Comparison of ENCODE assay signal across 30 mouse cellular contexts in the genomic region with DNA sequence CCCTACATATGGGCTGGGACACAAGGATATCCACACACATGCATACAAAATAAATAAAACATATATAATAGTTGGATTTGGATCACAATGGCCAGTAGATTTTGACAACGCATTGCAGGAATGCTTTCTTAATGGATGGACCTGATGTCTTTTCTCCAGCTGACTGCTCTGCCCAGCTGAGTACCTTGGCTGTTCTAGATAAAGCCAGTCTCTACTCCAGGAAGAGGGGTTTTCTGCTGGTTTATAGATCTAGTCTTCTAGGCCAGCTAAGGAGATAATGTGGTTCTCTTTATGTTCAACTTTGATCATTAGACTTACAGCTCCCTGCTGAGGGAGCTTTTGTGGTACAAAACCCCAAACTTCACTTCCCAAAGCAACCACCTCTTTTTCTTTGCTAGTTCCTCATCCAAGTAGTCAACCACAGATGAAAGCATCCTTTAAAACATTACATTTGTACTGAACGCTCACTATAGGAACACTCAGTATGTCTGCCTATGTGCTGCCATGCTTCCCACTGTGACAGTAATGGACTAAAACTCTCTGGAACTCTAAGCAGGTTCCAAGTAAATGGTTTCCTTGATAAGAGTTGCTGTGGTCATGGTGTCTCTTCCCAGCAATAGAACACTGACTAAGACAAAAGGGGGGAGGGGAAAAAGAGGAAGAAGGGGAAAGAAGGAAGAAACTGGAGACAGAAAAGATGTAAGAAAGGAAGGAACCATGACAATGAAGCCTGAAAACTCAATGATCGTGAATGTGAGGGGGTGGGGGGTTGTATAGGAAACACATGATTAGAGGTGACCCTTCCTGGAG. TPM values are rescaled to one million over a fixed set of nuclear protein-coding genes. Genes with fewer than 3 reads are reported as not detected.
DNase-seq lines count a peak whose midpoint lies in the region; ATAC-seq and TF ChIP-seq lines count a peak whose summit lies in the region.
"Had no signal": no experiment of that assay in that cellular context is flagged by ENCODE, and none has a peak within 500 bp of the region (broad histone marks: within the 10 kb centered on the region; RNA-seq: fewer than 3 reads in every experiment).

No protein-coding gene starts in this region.

- H3K9me3 ChIP-seq in MEL (replicated peaks; ENCODE audit: insufficient read depth, low read length): no peaks in the 10 kb centered on the region
- H3K9me3 ChIP-seq: forebrain, embryonic 10.5 days; G1E; heart, embryonic 10.5 days; intestine, embryonic 15.5 days had no signal

- 93% methylated on average over 3 of the region's 3 CpGs for WGBS in cerebellum, adult 2 months

- H3K4me3 ChIP-seq in MEL (ENCODE audit: control insufficient read depth in 1 of 2, insufficient read depth in 1 of 2, low read depth in 2 of 2, low read length in 2 of 2): no peak overlapping the region
- H3K4me3 ChIP-seq in bone marrow macrophage, adult 2 months (ENCODE audit: insufficient read depth, low read length): no peak overlapping the region
- no peak overlapping the region for H3K4me3 ChIP-seq in cerebellum, adult 2 months (replicated peaks; ENCODE audit: insufficient read depth, low read depth, low read length)
- H3K4me3 ChIP-seq: forebrain, embryonic 10.5 days; forebrain, embryonic 13.5 days; heart, embryonic 10.5 days; heart, embryonic 13.5 days; hindbrain, embryonic 13.5 days; intestine, embryonic 15.5 days had no signal

- TF ChIP-seq POLR2A in MEL (IDR thresholded peaks at IDR 0.05; ENCODE audit: control insufficient read depth in 1 of 2, insufficient read depth in 1 of 2, low read depth in 1 of 2, low read length in 2 of 2, poor library complexity in 1 of 2): no peak
- TF ChIP-seq POLR2A in bone marrow macrophage, adult 2 months (IDR thresholded peaks at IDR 0.05; ENCODE audit: borderline replicate concordance, low read depth, low read length): no peak
- no peak for TF ChIP-seq POLR2A in cerebellum, adult 2 months (IDR thresholded peaks at IDR 0.05; ENCODE audit: borderline replicate concordance, insufficient read depth, low read length)

- DNase-seq in MEL (ENCODE audit: low read depth, low spot score): peak; percentile 65
- no peak for DNase-seq in thymus, postnatal 14 days
- no peak for DNase-seq in cerebellum, adult 2 months
- no peak for DNase-seq in kidney, adult 9 months
- DNase-seq: adrenal gland, adult 8-10 months; adrenal gland, postnatal 25 days; B cell, adult 2 months; cerebellum, adult 18-20 months; cerebellum, adult 9-11 months; cerebellum, postnatal 25 days; embryo, embryonic 11 days; gastrocnemius, postnatal 10 days; gastrocnemius, postnatal 36 days; heart, adult 18-20 months; heart, postnatal 14 days; heart, postnatal 4 days had no signal

- no peaks in the 10 kb centered on the region for H3K27me3 ChIP-seq in MEL (ENCODE audit: control insufficient read depth in 1 of 2, insufficient read depth in 2 of 2, low read length in 2 of 2)
- no peaks in the 10 kb centered on the region for H3K27me3 ChIP-seq in cerebellum, adult 2 months (ENCODE audit: control insufficient read depth, insufficient read depth, low read length)
- H3K27me3 ChIP-seq: CH12.LX; forebrain, embryonic 13.5 days; heart, embryonic 13.5 days; hindbrain, embryonic 13.5 days; intestine, embryonic 15.5 days had no signal

- H3K79me2 ChIP-seq in MEL (ENCODE audit: control insufficient read depth, insufficient read depth, low read length, poor library complexity): no peaks in the 10 kb centered on the region

- peak; percentile 58 to 72 for ATAC-seq in hematopoietic stem cell, adult 5-6 weeks (replicated peaks in 1 of 2; ENCODE audit: insufficient read depth in 1 of 2, low FRiP score in 2 of 2, low TSS enrichment in 1 of 2, low read depth in 1 of 2, poor library complexity in 2 of 2, severe bottlenecking in 2 of 2)
- peak; percentile 48 for ATAC-seq in megakaryocyte progenitor cell, adult 5-6 weeks (replicated peaks; ENCODE audit: poor library complexity)
- ATAC-seq: activated CD4-positive, CD25-positive, alpha-beta regulatory T cell, adult 4 months; forebrain, embryonic 13.5 days; forebrain, embryonic 16.5 days; hindbrain, embryonic 16.5 days; intestine, embryonic 15.5 days had no signal

- H3K4me1 ChIP-seq in MEL (ENCODE audit: control insufficient read depth in 1 of 2, insufficient read depth in 2 of 2, low read length in 2 of 2): peaks cover 0 to 4% of the 10 kb centered on the region in 2 experiments; a peak in 2 of 4 replicates
- peaks cover 18% of the 10 kb centered on the region for H3K4me1 ChIP-seq in bone marrow macrophage, adult 2 months (ENCODE audit: control insufficient read depth, insufficient read depth, low read length)
- H3K4me1 ChIP-seq in cerebellum, adult 2 months (ENCODE audit: control insufficient read depth, insufficient read depth, low read length): no peaks in the 10 kb centered on the region
- H3K4me1 ChIP-seq: forebrain, embryonic 10.5 days; forebrain, embryonic 13.5 days; heart, embryonic 10.5 days; heart, embryonic 13.5 days; hindbrain, embryonic 13.5 days; intestine, embryonic 15.5 days had no signal

- H3K36me3 ChIP-seq in MEL (ENCODE audit: control insufficient read depth in 1 of 2, insufficient read depth in 2 of 2, low read length in 2 of 2): peaks cover 0 to 11% of the 10 kb centered on the region in 2 experiments; a peak in 2 of 4 replicates
- H3K36me3 ChIP-seq: forebrain, embryonic 10.5 days; G1E; heart, embryonic 10.5 days; heart, embryonic 13.5 days; hindbrain, embryonic 13.5 days; intestine, embryonic 15.5 days had no signal

- no peak overlapping the region for H3K9ac ChIP-seq in MEL (ENCODE audit: control insufficient read depth, low read depth, low read length, poor library complexity, severe bottlenecking)
- H3K9ac ChIP-seq: forebrain, embryonic 13.5 days; heart, embryonic 13.5 days; hindbrain, embryonic 13.5 days; intestine, embryonic 15.5 days had no signal

- peak; percentile 44 to 46 for TF ChIP-seq EP300 in MEL (IDR thresholded peaks at IDR 0.05; ENCODE audit: low read depth in 1 of 2, low read length in 2 of 2)

- H3K27ac ChIP-seq in MEL (ENCODE audit: control insufficient read depth, low read depth, low read length): no peak overlapping the region; the same call in 1 of the 2 replicates
- H3K27ac ChIP-seq in bone marrow macrophage, adult 2 months (ENCODE audit: insufficient read depth, low read depth, low read length): 0 out of 2 replicates have a peak overlapping the region, but pooled peaks have one; percentile 27
- H3K27ac ChIP-seq in cerebellum, adult 2 months (ENCODE audit: insufficient read depth, low read length): no peak overlapping the region
- H3K27ac ChIP-seq: forebrain, embryonic 10.5 days; forebrain, embryonic 13.5 days; heart, embryonic 10.5 days; heart, embryonic 13.5 days; hindbrain, embryonic 13.5 days; intestine, embryonic 15.5 days had no signal

- TF ChIP-seq RAD21 in MEL (IDR thresholded peaks at IDR 0.05; ENCODE audit: low read depth, low read length): no peak

- no peak for TF ChIP-seq CTCF in MEL (IDR thresholded peaks at IDR 0.05 in 2 of 3, conservative IDR thresholded peaks at IDR 0.05 in 1 of 3; ENCODE audit: control insufficient read depth in 1 of 3, insufficient read depth in 1 of 3, low read depth in 2 of 3, low read length in 3 of 3, poor library complexity in 1 of 3, severe bottlenecking in 1 of 3)
- TF ChIP-seq CTCF in bone marrow macrophage, adult 2 months (IDR thresholded peaks at IDR 0.05; ENCODE audit: low read depth, low read length): no peak
- TF ChIP-seq CTCF in cerebellum, adult 2 months (IDR thresholded peaks at IDR 0.05; ENCODE audit: borderline replicate concordance, insufficient read depth, low read depth, low read length): no peak

TF ChIP-seq in MEL, 35 proteins besides CTCF, POLR2A, EP300 and RAD21:
- no peak for TF ChIP-seq MXI1 (IDR thresholded peaks at IDR 0.05; ENCODE audit: low read depth, low read length)
- no peak for TF ChIP-seq NRF1 (IDR thresholded peaks at IDR 0.05; ENCODE audit: insufficient read depth, low read depth, low read length, poor library complexity, severe bottlenecking)
- no peak for TF ChIP-seq GATA1 (IDR thresholded peaks at IDR 0.05; ENCODE audit: low read depth, low read length)
- no peak for TF ChIP-seq BHLHE40 (IDR thresholded peaks at IDR 0.05; ENCODE audit: borderline replicate concordance, low read depth, low read length)
- TF ChIP-seq KAT2A (conservative IDR thresholded peaks at IDR 0.05; ENCODE audit: low read depth, low read length): no peak
- no peak for TF ChIP-seq MYB (IDR thresholded peaks at IDR 0.05; ENCODE audit: low read depth, low read length)
- TF ChIP-seq ETS1 (IDR thresholded peaks at IDR 0.05; ENCODE audit: low read depth, low read length): peak; percentile 92
- no peak for TF ChIP-seq POLR2AphosphoS5 (IDR thresholded peaks at IDR 0.05; ENCODE audit: borderline replicate concordance, low read depth, low read length)
- no peak for TF ChIP-seq UBTF (IDR thresholded peaks at IDR 0.05; ENCODE audit: borderline replicate concordance, insufficient read depth, low read depth, low read length)
- no peak for TF ChIP-seq NELFE (IDR thresholded peaks at IDR 0.05; ENCODE audit: low read depth, low read length)
- no peak for TF ChIP-seq ELF1 (IDR thresholded peaks at IDR 0.05; ENCODE audit: low read depth, low read length)
- peak; percentile 52; the same call in 1 of the 2 replicates for TF ChIP-seq RCOR1 (IDR thresholded peaks at IDR 0.05; ENCODE audit: low read depth, low read length)
- TF ChIP-seq ZMIZ1 (IDR thresholded peaks at IDR 0.05; ENCODE audit: low read depth, low read length): no peak
- TF ChIP-seq TBP (IDR thresholded peaks at IDR 0.05; ENCODE audit: low read depth, low read length): no peak
- TF ChIP-seq USF1 (IDR thresholded peaks at IDR 0.05; ENCODE audit: low read depth, low read length): no peak
- no peak for TF ChIP-seq POLR2AphosphoS2 (IDR thresholded peaks at IDR 0.05; ENCODE audit: low read length)
- no peak for TF ChIP-seq ZNF384 (IDR thresholded peaks at IDR 0.05; ENCODE audit: low read depth, low read length)
- TF ChIP-seq CHD2 (IDR thresholded peaks at IDR 0.05; ENCODE audit: low read length): peak; percentile 67
- TF ChIP-seq SIN3A (IDR thresholded peaks at IDR 0.05; ENCODE audit: low read length): peak; percentile 59; the same call in 1 of the 2 replicates
- TF ChIP-seq GABPA (IDR thresholded peaks at IDR 0.05; ENCODE audit: low read depth, low read length): no peak

RNA-seq across cellular contexts. Expression of a gene that starts 5.6 kb away (rescaled TPM):
- total RNA-seq in MEL (2012; rRNA removed): 13.1 and 16.8 TPM in 2 replicates
- polyA plus RNA-seq in MEL (2012; ENCODE audit: insufficient read depth in 1 of 2, insufficient read length in 2 of 2, low read depth in 1 of 2, low replicate concordance in 2 of 2, missing spikeins in 1 of 2): 10 to 100 TPM in 1 of 2 experiments, not detected in 1; 44.0 TPM
- 91.5 and 106 TPM in 2 replicates for polyA plus RNA-seq in bone marrow macrophage, adult 2 months (2012; ENCODE audit: insufficient read depth, insufficient read length, missing spikeins)
- total RNA-seq in hematopoietic stem cell, adult 5-6 weeks (2017): 50.3 and 83.1 TPM in 2 replicates
- total RNA-seq in megakaryocyte progenitor cell, adult 5-6 weeks (2015): 190 and 214 TPM in 2 replicates
- total RNA-seq in megakaryocyte progenitor cell, adult 5-6 weeks (2017): 115 and 154 TPM in 2 replicates
- 38.1 and 40.1 TPM in 2 replicates for polyA plus RNA-seq in cerebellum, adult 2 months (2012; rRNA removed)
- polyA plus RNA-seq: G1E had no signal
